Mouse (Mus musculus) v-Abl transformed pro-B cells (cell line): ENCODE measurements at regions not wholly inside any gene's neighbourhood (a gene's known extent, or its start where the extent isn't known, plus 50 kb on each side); places are given as distances from the start of the nearest gene placed in this dataset.

Experiments
- in situ Hi-C, 2 experiments: fragments of 400-800 bp; cut with MboI; formaldehyde crosslinking; loops; one replicate each; pipeline ENCODE4 v1.15.1; 2025; ENCODE audit not compliant: unreplicated experiment in 2 of 2

DNA sequence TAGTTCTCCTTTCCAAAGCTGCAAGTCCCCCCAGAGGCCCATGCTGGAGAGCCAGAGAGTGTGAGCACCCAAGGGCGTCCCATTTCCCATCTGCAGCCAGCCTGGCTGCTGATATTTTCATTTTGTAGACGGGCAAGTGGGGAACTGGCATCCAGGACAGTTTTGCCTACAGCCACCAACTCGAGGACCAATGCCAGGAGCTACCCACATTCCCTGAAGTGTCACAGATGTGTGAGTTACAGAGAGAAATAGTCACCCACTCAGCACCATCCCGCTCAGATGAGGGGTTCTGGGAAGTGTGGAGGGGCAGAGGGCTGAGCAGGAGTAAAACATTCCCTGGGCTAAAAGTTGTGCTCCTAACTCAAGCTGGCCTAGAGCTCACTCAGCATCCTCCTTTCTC lies 472.6 kb upstream of the Zmiz1 start:
- in situ Hi-C loops: loop anchor here (5.0 to 10.0 kb wide), 4 partner anchors 128 to 581 kb away; partner anchors contain the start of gene Zmiz1 (in 1 of the 2)

DNA sequence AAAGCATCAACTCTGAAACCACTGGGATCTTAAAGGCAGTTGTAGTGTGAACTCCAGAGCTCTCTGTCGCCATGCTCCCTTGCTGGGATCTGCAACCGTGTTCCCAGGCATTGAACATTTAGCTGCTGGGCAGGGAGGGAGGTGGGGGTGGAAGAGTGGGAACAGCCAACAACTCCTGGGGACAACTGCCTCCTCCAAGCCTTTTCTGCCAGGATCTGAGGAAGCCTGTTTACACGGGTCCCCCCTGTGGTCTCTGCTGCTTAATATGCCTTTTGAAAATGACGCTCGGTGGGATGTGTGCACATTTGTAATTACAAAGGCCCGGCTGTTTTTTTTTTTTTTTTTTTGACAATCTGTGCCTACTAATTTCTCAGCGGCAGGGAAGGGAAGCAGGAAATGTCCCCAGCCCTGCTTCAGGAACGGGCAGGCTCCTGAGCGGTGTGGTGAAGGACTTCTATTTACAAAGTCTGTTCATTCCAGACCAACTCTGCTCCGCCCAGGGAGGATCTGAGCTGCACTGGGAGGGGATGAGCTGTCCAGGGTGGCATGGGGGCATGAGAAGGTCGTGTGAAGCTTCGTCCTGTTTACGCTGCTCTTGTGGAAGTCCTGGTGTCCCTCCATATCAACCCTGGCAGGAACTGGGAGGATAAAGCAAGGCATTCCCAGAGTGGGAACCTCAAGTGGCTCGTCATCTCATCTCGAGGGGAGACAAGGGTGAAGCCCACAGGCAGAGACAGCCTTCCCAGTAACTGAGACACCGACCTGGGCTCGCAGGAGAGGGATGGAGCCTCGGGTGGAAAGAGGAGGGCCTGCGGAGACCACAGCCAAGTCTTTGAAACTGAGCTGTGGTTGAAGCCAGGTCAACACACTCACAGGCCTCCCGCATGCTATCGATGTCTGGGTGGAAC lies 465.0 kb upstream of the Zmiz1 start:
- in situ Hi-C loops: no loop called here

DNA sequence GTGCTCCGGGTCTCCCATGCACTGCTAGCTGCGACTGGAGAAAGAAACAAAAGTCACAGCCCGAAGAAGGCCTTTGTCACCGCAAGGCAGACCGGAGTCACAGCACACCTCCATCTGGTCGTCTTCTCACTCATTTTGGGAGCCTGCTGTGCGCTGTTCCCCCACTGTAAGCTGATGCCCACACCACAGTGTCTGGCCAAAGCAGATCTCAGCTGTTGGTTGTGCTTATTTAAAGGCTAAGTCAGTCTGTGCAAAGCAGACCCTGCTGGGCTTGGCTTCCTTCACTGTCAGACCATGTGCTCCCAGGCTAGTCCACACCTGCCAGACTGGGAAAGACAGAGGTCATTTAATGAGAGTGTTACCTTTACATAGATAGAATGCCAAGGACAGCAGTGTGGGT lies 463.8 kb upstream of the Zmiz1 start:
- in situ Hi-C loops: no loop called here

DNA sequence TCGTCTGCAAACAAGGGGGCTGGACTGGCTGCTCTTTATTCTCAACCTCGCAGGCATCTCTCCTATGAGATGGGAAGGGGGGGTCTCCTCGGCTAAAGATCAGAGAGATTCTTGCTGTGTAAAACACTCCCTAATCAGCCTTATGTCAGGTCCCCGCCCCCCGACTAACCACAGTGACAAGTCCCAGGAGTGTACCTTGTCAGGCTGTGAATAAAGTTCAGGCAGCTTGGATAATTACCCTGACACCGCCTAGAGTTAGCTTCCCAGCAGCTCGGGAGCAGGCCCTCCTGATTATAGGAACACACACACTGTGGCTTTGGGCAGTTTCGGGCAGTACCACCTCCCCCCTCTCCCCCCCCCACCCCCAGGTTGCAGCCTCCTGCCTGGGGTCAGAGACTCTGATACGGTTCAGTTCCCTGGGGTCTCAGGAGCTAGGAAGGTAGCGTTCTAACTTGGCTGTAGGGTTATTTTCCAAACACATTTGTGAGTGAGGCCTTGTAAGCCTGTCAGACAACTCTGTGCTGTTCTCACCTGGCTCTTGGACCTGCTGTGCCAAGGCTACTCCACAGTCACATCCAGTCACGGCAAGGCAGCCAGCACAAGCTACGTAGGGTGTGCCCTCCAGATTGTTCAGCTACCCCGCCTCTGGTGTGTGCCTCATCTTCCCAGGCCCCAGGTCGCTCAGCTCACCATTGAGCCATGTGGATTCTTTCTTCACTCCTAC lies 461.0 kb upstream of the Zmiz1 start:
- in situ Hi-C loops: no loop called here

DNA sequence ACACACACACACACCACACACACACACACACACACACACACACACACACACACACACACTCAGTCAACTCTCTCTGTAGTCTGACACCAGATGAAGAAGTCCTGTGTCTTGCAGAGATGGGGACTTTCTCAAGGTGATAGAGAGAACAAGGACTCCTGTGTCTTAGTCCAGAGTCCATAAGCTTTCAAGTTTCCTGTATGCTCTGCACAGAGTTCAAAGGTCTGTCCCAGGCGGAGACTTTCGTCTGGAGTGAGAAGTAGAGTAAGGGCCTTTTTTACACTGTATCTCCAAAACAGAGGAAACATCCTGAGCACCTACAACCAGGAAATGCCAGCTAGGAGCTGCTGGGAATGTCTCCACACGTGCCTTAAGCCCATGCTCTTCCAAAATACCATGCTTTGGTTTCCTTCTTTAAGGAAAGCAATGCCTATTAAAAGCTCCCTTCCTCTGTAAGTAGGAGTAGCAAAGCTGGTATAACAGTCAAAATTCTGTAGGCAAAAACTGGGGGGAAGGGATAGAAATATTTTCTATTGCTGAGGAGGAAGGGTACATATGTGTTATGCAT lies 459.9 kb upstream of the Zmiz1 start:
- in situ Hi-C loops: no loop called here

DNA sequence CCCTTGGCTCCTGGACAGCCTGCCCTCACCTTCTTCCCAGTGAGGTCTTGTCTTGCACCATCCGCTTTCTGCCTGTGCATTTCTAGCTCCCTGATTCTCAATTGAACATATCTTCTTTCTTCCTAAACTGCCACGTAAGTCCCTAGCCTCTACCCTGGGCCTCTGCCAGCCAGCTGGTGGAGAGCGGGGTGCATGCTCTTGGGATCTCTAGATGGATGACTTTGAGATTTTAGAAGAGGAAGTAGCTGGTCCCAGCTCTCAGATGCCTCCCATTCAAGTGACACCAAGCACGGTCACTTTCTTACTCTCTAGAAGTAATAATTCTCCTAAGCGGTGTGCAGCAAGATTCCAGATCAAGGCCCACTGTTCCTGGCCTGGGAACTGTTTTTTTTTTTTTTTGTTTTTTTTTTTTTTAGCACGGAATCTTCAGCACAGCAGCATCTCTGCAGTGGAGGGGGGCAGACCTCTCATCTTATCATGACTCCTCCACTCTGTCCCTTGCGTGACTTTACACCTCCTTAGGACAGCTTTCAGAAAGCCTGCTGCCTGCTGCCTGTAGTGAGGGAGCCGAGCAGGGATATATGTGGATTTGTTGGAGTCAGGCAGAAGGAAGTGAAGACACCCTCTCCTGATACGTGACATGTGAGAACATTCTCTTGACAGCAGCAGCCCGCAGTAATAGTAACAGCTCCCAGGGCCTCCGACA lies 453.6 kb upstream of the Zmiz1 start:
- in situ Hi-C loops: no loop called here

DNA sequence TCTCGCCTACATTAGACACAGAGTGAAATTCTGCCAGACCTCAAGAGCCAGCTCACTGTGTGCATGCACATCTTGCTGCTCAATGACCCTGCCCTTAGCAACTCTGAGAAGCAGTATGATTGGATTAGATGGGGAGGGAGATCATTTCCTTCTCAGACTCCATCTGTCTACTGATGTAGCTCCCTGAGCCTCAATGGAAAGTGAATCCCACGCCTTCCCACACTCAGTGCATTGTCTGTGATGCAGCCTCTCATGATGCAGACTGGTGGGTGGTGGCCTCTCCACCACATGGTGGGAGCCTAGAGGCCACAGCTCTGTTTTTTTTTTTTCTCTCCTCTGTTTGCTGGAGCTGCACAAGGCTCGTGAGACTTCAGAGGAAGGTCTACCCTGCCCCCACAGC lies 447.1 kb upstream of the Zmiz1 start:
- in situ Hi-C loops: no loop called here

DNA sequence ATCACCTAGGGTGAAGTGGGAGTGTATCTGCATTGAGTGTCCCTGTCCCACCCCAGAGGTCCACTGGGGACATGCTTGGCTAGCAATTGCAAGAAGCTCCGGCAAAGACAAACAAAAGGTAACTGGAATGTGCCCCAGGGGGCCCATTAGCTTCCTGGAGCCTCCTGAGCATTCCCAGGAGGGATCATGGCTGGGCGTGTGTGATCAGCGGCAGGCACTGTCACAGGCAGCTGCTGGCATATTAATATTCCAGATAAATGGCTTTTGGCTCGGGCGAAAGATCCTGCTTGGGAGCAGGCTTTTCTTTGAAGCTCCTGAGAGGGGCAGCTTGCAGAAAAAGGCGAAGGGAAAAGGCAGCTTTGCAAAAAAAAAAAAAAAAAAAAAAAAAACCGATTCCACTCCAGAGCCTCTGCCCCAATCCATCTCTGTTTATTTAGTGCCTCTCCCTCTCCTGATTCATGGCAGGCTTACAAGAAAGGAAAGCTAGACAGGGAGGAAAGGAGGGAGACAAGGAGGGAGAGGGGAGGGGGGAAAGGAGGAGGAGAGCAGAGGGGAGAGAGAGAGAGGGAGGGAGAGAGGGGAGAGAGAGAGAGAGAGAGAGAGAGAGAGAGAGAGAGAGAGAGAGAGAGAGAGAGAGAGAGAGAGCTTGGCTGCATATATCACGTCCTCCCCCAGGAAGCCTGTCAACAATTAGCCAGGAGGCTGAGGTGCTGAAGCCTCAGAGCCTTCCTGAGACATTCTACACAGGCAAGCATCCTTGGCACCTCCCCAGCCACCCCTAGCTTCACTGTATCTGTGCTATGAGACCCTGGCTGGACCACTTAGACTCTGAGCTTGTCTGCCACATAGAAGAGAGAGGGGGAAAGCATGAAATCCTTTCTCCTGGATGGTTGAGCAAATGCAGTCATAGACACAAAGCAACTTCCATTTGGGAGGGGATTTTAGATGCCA lies 443.4 kb upstream of the Zmiz1 start:
- in situ Hi-C loops: no loop called here

DNA sequence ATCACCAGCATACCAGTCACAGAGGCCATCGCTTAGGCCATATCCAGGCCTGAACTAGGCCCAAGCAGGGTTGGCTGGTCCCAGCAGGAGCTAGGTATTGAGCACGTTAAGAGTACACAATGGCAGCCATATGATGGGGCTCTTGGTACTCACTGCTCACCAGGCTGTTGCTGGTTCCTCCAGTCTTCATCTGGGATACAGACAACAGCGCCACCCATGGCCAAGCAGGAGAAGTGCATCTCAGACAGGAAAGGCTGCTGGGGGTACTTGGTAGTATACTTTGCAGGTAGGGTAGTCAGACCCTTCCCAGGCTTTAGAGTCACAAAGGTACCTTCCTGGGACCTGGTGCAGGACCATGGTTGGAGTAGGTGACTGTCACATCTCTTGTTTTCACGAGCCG lies 441.1 kb upstream of the Zmiz1 start:
- in situ Hi-C loops: no loop called here

DNA sequence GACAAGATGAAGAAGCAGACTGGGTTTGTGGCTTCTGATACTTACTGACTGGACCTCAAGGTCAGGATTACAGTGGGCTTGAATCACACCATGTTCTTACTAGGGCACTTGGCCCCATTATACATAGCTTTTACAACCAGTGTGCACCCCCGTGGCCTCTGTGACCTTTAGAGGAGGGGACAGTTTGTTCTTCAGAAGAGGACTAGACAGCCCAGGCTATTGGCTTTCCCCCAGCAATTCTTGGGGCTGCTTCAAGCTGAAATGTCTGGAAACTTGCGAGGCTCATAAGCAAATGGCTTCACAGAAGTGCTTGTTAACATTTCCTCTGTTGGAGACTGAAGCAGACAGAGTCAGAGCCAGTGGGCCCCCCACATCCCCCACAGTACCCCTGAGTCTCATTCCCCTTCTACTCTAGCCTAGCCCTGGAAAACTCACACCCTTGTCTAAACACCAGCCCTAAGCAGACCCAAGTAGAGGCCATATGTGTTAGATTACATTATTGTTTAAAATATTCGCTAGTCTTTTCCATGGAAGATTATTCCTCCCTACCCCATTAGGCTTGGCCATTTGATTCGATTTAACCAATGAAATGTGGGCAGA lies 439.6 kb upstream of the Zmiz1 start:
- in situ Hi-C loops: no loop called here

DNA sequence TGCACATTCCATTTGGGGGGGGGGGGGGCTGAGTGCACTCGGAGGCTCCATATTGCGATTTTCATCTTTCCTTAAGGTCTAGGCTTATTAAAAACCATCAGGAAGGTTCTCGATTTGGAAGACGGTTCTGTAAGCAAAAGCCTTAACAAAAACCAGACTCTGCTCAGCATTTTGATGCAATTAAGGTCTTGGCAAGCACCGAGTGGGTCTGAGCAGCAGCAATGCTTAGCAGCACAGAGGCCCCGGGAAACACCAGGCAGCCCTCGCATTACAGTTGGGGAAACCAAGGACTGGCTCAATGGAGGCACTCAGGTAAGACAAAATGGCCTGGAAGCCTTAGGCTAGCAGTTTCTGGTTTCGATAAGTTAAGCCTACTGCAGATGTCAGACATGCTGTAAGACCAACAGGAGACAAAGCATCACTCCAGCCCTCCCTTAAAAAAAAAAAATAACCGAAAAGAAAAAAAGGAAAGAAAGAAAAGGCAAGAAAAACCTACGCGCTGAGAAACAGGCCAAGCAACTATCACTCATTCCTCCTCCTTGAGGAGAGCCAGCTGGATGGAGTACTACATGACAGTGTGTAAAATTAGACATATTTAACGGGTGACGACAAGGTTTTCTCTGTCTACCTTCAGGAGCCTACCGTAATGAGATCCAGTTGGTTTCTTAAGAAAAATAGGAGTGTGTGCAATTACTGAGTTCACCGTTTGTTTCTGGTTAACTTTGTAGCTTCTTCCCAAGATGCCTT lies 436.3 kb upstream of the Zmiz1 start:
- in situ Hi-C loops: no loop called here

DNA sequence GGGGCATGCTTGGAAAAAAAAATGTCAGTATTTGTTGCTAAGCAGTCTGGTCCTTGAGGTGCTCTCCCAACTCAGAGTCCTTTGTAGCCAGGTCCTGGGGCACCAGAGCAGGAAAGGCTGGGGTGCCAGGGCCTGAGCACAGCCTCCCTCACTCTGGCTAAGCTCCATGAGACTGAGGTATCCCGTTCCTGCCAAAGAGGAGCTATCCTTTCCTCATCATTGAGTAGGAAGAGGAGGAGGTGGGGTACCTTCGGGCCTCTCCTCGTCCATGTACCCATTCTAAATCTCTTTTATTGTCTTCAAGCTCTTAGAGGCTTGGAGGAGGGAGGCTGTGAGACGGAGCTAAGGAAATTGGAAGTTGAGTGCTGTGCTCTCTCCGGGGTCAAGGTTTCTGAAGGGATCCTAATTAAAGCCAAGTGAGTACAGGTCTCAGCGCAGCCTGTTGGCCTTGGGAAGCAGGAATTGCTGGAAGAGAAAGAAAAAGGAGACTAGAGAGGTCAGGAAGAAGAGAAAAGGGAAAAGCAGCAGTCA lies 435.6 kb upstream of the Zmiz1 start:
- in situ Hi-C loops: no loop called here

DNA sequence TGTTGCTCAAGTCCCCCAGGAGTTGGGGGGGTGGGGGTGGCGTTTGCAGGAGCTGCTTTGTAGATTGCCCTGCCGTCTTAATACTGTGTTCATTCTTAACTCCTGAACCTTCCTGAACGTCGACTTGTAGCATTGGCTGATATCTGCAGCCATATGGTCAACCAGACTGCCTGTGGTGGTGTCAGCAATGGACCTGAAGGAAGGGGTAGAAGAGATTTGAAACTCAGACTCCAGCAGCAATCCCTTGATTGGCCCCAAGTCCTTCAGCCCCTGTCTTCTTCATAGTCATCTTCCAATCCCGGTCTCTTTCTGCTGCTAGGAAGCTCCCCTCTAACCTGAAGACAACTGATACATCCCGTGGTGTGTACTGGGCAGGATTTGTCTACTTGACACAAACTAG lies 433.9 kb upstream of the Zmiz1 start:
- in situ Hi-C loops: no loop called here

DNA sequence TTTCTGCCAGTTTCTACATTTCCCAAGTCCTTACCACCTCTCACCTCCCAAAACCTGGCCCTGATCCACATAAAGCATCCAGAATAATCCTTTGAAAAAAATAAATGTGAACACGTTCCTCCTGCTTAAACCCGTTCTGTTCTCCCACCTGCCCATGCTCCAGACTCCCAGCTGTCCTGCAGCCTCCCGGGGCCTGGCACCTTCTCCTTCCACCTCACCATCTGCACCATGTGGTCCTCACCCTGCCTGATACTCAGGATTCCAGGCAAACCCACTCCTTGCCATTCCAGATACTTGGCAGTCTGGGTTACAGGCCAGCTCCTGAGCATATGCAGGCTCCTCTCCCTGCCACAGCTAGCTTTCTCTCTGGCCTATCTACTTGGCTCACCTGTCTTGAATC lies 431.9 kb upstream of the Zmiz1 start:
- in situ Hi-C loops: no loop called here

DNA sequence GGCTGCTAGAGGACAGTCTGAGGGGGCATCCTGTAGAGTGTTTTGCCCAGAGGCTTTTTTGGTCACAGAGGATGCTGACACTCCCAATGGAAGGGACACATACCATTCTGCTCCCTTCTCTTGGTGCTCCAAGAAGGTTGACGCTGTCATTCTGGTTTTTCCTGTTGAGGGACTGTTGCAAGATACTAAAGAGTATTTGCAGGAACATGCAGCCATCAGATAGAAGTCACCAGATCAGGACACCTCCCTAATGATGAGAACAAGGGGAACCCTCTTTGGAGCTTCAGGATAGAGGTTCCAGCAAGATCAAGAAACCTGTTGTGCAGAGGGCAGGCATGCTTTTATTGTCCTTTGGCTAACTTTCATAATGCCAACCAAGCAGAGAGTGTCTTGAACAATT lies 431.1 kb upstream of the Zmiz1 start:
- in situ Hi-C loops: no loop called here

DNA sequence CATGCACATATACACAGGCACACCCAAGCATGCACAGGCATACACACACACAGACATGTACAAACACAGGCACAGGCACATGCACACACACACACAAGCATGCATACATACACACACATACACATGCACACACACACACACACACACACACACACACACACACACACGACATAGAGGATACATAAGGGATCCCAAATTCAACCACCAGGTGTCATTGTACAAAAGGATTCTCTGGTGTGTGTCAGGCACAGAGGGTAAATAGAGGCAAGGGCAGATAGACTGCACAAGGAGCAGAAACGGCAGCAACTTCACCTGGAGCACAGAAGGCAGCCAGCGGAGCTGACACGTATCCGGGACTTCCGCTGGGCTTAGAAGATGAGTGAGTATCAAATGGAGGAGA lies 428.1 kb upstream of the Zmiz1 start:
- in situ Hi-C loops: loop anchor here in 1 of 2 experiments (5.0 kb wide), 1 partner anchor 86 kb away; no protein-coding TSS in a partner anchor

DNA sequence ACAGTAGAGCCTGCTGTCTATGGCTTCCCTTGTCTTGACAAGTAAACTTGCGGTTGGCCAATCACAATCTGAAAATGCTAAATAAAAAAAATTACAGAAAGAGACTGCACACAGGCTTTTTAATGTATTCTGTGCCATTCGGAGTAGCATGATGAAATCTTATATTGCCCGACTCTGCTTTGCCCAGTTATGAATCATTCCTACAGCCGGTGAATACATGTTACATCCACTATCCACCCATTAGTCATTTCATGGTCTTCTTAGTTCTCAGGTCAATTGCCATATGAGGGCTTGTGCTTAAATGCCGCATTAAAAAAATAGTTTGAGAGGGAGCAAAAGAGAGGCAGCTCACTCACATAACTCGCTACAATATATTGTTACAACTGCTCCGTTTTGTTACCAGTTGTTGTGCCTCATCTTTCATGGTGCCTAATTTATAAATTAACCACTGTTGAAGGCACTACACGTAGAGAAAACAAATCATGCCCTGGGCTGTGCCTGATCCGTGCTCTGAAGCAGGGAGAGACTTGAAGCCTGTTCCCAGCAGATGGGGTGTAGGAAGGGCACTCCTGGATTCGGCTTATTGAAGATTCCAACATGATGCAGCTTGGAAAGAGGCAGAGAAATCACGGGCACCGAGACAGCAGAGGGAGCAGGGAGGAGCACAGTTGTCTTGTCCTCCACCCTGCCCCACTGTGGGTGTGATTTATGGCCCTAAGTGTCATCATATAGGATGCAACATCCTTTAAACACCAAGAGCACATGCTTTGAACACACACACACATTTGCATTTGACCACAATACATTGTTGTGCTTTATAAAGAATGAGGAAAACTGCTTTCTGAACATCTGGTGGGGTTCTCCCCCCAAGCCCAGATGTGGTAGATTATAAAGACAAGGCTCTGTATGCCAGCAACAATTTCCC lies 427.0 kb upstream of the Zmiz1 start:
- in situ Hi-C loops: loop anchor here in 1 of 2 experiments (5.0 kb wide), 1 partner anchor 85 kb away; no protein-coding TSS in a partner anchor
